Mouse (Mus musculus): Measurements from ENCODE around the gene Nup133. TPM values are rescaled to one million over a fixed set of nuclear protein-coding genes. Genes with fewer than 3 reads are reported as not detected.

The Nup133 gene
- polyA plus RNA-seq, 1 experiment from 2014 or later = 26.5 TPM

GRCm38 (mm10) chr8:123884721-123885565 lies 64.1 kb downstream of the Nup133 start:
- H3K4me3 ChIP-seq (replicated peaks; ENCODE audit: low read length) = no peak overlapping the region; the same call in 1 of the 2 replicates
- H3K27me3 ChIP-seq (ENCODE audit: control insufficient read depth, insufficient read depth, low read length) = peaks cover 11% of the 10 kb centered on the region
- H3K36me3 ChIP-seq (replicated peaks; ENCODE audit: control insufficient read depth, insufficient read depth) = no peaks in the 10 kb centered on the region
- peaks cover 14% of the 10 kb centered on the region for H3K4me1 ChIP-seq (replicated peaks; ENCODE audit: control insufficient read depth, insufficient read depth, low read length)
- DNase-seq (ENCODE audit: low spot score) (peak; percentile 41), ATAC-seq (ENCODE audit: low FRiP score) (peak; percentile 87)
- WGBS = 5% methylated on average over 13 of the region's 14 CpGs
- H3K9me3 ChIP-seq (ENCODE audit: control insufficient read depth, low read length) = no peaks in the 10 kb centered on the region
- H3K4me2 ChIP-seq (replicated peaks) = peak overlapping the region; percentile 35
- H3K27ac ChIP-seq = peak overlapping the region; percentile 74
- H3K9ac ChIP-seq = peak overlapping the region; percentile 21; the same call in 1 of the 2 replicates

GRCm38 (mm10) chr8:123883094-123883493 lies 66.0 kb downstream of the Nup133 start:
- no peak overlapping the region for H3K27ac ChIP-seq
- no peak for ATAC-seq (ENCODE audit: low FRiP score)
- WGBS = 67% methylated on average over 4 of the region's 4 CpGs

GRCm38 (mm10) chr8:123882412-123882811 lies 66.7 kb downstream of the Nup133 start:
- WGBS = 73% methylated on average over 2 of the region's 2 CpGs
- Histone ChIP-seq H3K4me1 (replicated peaks; ENCODE audit: control insufficient read depth, insufficient read depth, low read length) (peaks cover 14% of the 10 kb centered on the region), H3K4me3 (replicated peaks; ENCODE audit: low read length) (no peak overlapping the region), H3K9me3 (ENCODE audit: control insufficient read depth, low read length) (no peaks in the 10 kb centered on the region), H3K4me2 (replicated peaks) (no peak overlapping the region), H3K36me3 (replicated peaks; ENCODE audit: control insufficient read depth, insufficient read depth) (no peaks in the 10 kb centered on the region), H3K27me3 (ENCODE audit: control insufficient read depth, insufficient read depth, low read length) (no peaks in the 10 kb centered on the region), H3K27ac (no peak overlapping the region), H3K9ac (no peak overlapping the region)
- DNase-seq (ENCODE audit: low spot score) (no peak), ATAC-seq (ENCODE audit: low FRiP score) (no peak)

More at GRCm38 (mm10) chr8:123883094-123883493, 66.0 kb downstream of the Nup133 start:
- Histone ChIP-seq H3K9ac (no peak overlapping the region), H3K4me1 (replicated peaks; ENCODE audit: control insufficient read depth, insufficient read depth, low read length) (peaks cover 14% of the 10 kb centered on the region), H3K4me2 (replicated peaks) (no peak overlapping the region), H3K4me3 (replicated peaks; ENCODE audit: low read length) (no peak overlapping the region), H3K36me3 (replicated peaks; ENCODE audit: control insufficient read depth, insufficient read depth) (no peaks in the 10 kb centered on the region), H3K27me3 (ENCODE audit: control insufficient read depth, insufficient read depth, low read length) (no peaks in the 10 kb centered on the region), H3K9me3 (ENCODE audit: control insufficient read depth, low read length) (no peaks in the 10 kb centered on the region)
- DNase-seq (ENCODE audit: low spot score) = no peak

- Histone ChIP-seq H3K27ac (no peak overlapping the region), H3K9me3 (ENCODE audit: control insufficient read depth, low read length) (no peaks in the 10 kb centered on the region), H3K4me3 (replicated peaks; ENCODE audit: low read length) (no peak overlapping the region), H3K4me2 (replicated peaks) (no peak overlapping the region), H3K4me1 (replicated peaks; ENCODE audit: control insufficient read depth, insufficient read depth, low read length) (peaks cover 14% of the 10 kb centered on the region), H3K27me3 (ENCODE audit: control insufficient read depth, insufficient read depth, low read length) (no peaks in the 10 kb centered on the region), H3K36me3 (replicated peaks; ENCODE audit: control insufficient read depth, insufficient read depth) (no peaks in the 10 kb centered on the region), H3K9ac (no peak overlapping the region)
- no peak for ATAC-seq (ENCODE audit: low FRiP score)
- no peak for DNase-seq (ENCODE audit: low spot score)
- 54% methylated on average over 4 of the region's 4 CpGs for WGBS
These were observed 68.2 kb downstream of the Nup133 start for GRCm38 (mm10) chr8:123880821-123881350.

GRCm38 (mm10) chr8:123880271-123880670 lies 68.8 kb downstream of the Nup133 start:
- H3K4me1 ChIP-seq (replicated peaks; ENCODE audit: control insufficient read depth, insufficient read depth, low read length) = peaks cover 13% of the 10 kb centered on the region
- no peak overlapping the region for H3K4me2 ChIP-seq (replicated peaks)
- H3K9ac ChIP-seq = no peak overlapping the region
- 60% methylated on average over 10 of the region's 10 CpGs for WGBS
- DNase-seq (ENCODE audit: low spot score) (no peak), ATAC-seq (ENCODE audit: low FRiP score) (no peak)
- H3K27me3 ChIP-seq (ENCODE audit: control insufficient read depth, insufficient read depth, low read length) = no peaks in the 10 kb centered on the region
- H3K27ac ChIP-seq = no peak overlapping the region
- H3K36me3 ChIP-seq (replicated peaks; ENCODE audit: control insufficient read depth, insufficient read depth) = no peaks in the 10 kb centered on the region
- H3K4me3 ChIP-seq (replicated peaks; ENCODE audit: low read length) = no peak overlapping the region
- no peaks in the 10 kb centered on the region for H3K9me3 ChIP-seq (ENCODE audit: control insufficient read depth, low read length)

GRCm38 (mm10) chr8:123877865-123878264 lies 71.2 kb downstream of the Nup133 start:
- Histone ChIP-seq H3K9me3 (ENCODE audit: control insufficient read depth, low read length) (no peaks in the 10 kb centered on the region), H3K9ac (no peak overlapping the region), H3K4me1 (replicated peaks; ENCODE audit: control insufficient read depth, insufficient read depth, low read length) (no peaks in the 10 kb centered on the region), H3K27me3 (ENCODE audit: control insufficient read depth, insufficient read depth, low read length) (no peaks in the 10 kb centered on the region), H3K4me2 (replicated peaks) (no peak overlapping the region), H3K36me3 (replicated peaks; ENCODE audit: control insufficient read depth, insufficient read depth) (no peaks in the 10 kb centered on the region), H3K4me3 (replicated peaks; ENCODE audit: low read length) (no peak overlapping the region), H3K27ac (no peak overlapping the region)
- DNase-seq (ENCODE audit: low spot score) (peak; percentile 24), ATAC-seq (ENCODE audit: low FRiP score) (no peak)
- WGBS = 76% methylated on average over 2 of the region's 2 CpGs

- Histone ChIP-seq H3K4me2 (replicated peaks) (no peak overlapping the region), H3K27ac (no peak overlapping the region), H3K9me3 (ENCODE audit: control insufficient read depth, low read length) (no peaks in the 10 kb centered on the region), H3K27me3 (ENCODE audit: control insufficient read depth, insufficient read depth, low read length) (no peaks in the 10 kb centered on the region), H3K36me3 (replicated peaks; ENCODE audit: control insufficient read depth, insufficient read depth) (no peaks in the 10 kb centered on the region), H3K4me3 (replicated peaks; ENCODE audit: low read length) (no peak overlapping the region), H3K4me1 (replicated peaks; ENCODE audit: control insufficient read depth, insufficient read depth, low read length) (no peaks in the 10 kb centered on the region), H3K9ac (no peak overlapping the region)
- DNase-seq (ENCODE audit: low spot score) = no peak
- WGBS = 72% methylated on average over 11 of the region's 11 CpGs
- no peak for ATAC-seq (ENCODE audit: low FRiP score)
These were observed 74.7 kb downstream of the Nup133 start for GRCm38 (mm10) chr8:123874324-123874723.

- Histone ChIP-seq H3K9me3 (ENCODE audit: control insufficient read depth, low read length) (no peaks in the 10 kb centered on the region), H3K4me2 (replicated peaks) (no peak overlapping the region), H3K4me1 (replicated peaks; ENCODE audit: control insufficient read depth, insufficient read depth, low read length) (no peaks in the 10 kb centered on the region), H3K27ac (no peak overlapping the region), H3K9ac (no peak overlapping the region), H3K36me3 (replicated peaks; ENCODE audit: control insufficient read depth, insufficient read depth) (no peaks in the 10 kb centered on the region), H3K4me3 (replicated peaks; ENCODE audit: low read length) (no peak overlapping the region), H3K27me3 (ENCODE audit: control insufficient read depth, insufficient read depth, low read length) (no peaks in the 10 kb centered on the region)
- no peak for ATAC-seq (ENCODE audit: low FRiP score)
- no peak for DNase-seq (ENCODE audit: low spot score)
- WGBS = 87% methylated on average over 6 of the region's 6 CpGs
These were observed 75.7 kb downstream of the Nup133 start for GRCm38 (mm10) chr8:123873364-123873763.

- Histone ChIP-seq H3K4me2 (replicated peaks) (no peak overlapping the region), H3K4me1 (replicated peaks; ENCODE audit: control insufficient read depth, insufficient read depth, low read length) (no peaks in the 10 kb centered on the region), H3K27ac (no peak overlapping the region), H3K36me3 (replicated peaks; ENCODE audit: control insufficient read depth, insufficient read depth) (no peaks in the 10 kb centered on the region), H3K9ac (no peak overlapping the region), H3K27me3 (ENCODE audit: control insufficient read depth, insufficient read depth, low read length) (no peaks in the 10 kb centered on the region), H3K4me3 (replicated peaks; ENCODE audit: low read length) (no peak overlapping the region), H3K9me3 (ENCODE audit: control insufficient read depth, low read length) (no peaks in the 10 kb centered on the region)
- DNase-seq (ENCODE audit: low spot score) (no peak), ATAC-seq (ENCODE audit: low FRiP score) (no peak)
- WGBS = 82% methylated on average over 9 of the region's 9 CpGs
These were observed 77.0 kb downstream of the Nup133 start for GRCm38 (mm10) chr8:123872048-123872447.

All from hindbrain, embryonic 14.5 days (tissue).